Mouse (Mus musculus): ENCODE results near the gene Zfhx3. TPM values are rescaled to one million over a fixed set of nuclear protein-coding genes. Genes with fewer than 3 reads are reported as not detected.
A peak's percentile ranks its signal among the peaks of the same experiment; 100 is the strongest.

Zfhx3 gene
- polyA plus RNA-seq, 1 experiment from 2014 or later = 60.2 TPM

DNA sequence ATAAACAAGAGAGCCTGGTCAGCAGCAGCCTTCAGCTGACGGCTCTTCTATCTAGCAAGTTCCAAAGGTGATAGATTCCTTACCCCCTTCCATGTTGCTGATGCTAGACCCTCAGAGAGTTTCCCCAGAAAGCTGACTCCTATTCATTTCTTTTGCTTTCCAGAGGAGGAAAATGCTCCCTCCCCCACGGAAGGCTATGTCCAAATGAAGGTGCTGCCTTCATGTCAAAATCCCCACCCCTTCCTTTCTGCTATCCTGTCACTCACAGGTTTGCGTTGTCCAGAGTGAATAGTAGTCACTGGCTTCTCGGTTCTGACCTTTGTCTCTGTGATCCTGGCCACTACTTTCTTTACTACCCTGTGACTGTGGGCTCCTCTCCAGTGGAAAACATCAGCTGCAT is 406.3 kb downstream of the Zfhx3 start:
- no peaks in the 10 kb centered on the region for H3K9me3 ChIP-seq
- no peak overlapping the region for H3K4me3 ChIP-seq
- no peak overlapping the region for H3K4me2 ChIP-seq
- no peak overlapping the region for H3K9ac ChIP-seq
- H3K4me1 ChIP-seq = no peaks in the 10 kb centered on the region
- ATAC-seq (replicated peaks) = no peak
- 65% methylated on average over 4 of the region's 4 CpGs for WGBS
- no peak overlapping the region for H3K27ac ChIP-seq
- no peaks in the 10 kb centered on the region for H3K36me3 ChIP-seq (replicated peaks)
- no peaks in the 10 kb centered on the region for H3K27me3 ChIP-seq (replicated peaks)

GRCm38 (mm10) chr8:108355119-108355777 is 412.8 kb downstream of the Zfhx3 start:
- Histone ChIP-seq H3K36me3 (replicated peaks) (no peaks in the 10 kb centered on the region), H3K9ac (no peak overlapping the region), H3K4me2 (no peak overlapping the region), H3K27ac (no peak overlapping the region), H3K9me3 (no peaks in the 10 kb centered on the region), H3K4me3 (no peak overlapping the region), H3K27me3 (replicated peaks) (no peaks in the 10 kb centered on the region), H3K4me1 (peaks cover 10% of the 10 kb centered on the region)
- 31% methylated on average over 10 of the region's 10 CpGs for WGBS
- peak; percentile 67; the same call in 1 of the 2 replicates for ATAC-seq (replicated peaks)

GRCm38 (mm10) chr8:108361402-108361801 is 419.0 kb downstream of the Zfhx3 start:
- Histone ChIP-seq H3K4me3 (no peak overlapping the region), H3K4me2 (no peak overlapping the region), H3K9ac (no peak overlapping the region), H3K27me3 (replicated peaks) (no peaks in the 10 kb centered on the region), H3K36me3 (replicated peaks) (no peaks in the 10 kb centered on the region), H3K9me3 (no peaks in the 10 kb centered on the region), H3K4me1 (no peaks in the 10 kb centered on the region), H3K27ac (no peak overlapping the region)
- no peak for ATAC-seq (replicated peaks)
- 40% methylated on average over 4 of the region's 4 CpGs for WGBS

DNA sequence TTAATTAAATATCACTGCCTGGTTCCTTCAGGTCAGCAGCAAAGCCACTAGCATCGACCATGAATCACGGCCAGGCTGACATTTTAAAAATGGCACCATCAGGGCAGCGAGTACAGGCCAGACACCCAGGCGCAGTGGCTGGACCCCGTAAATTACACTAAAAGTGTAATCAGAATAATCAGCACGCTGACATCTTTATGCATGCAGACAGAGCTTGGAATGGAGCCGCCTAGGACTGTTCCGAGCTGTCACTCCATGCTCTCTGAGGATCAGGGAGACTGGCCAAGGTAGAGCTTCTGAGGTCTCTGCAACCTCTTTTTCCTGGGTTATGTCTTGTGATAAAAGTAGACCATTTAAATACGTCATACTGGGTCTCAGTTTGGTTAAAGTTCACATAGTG is 420.0 kb downstream of the Zfhx3 start:
- Histone ChIP-seq H3K27ac (no peak overlapping the region), H3K9ac (no peak overlapping the region), H3K4me1 (no peaks in the 10 kb centered on the region), H3K27me3 (replicated peaks) (no peaks in the 10 kb centered on the region), H3K9me3 (no peaks in the 10 kb centered on the region), H3K4me2 (no peak overlapping the region), H3K4me3 (no peak overlapping the region), H3K36me3 (replicated peaks) (no peaks in the 10 kb centered on the region)
- no peak for ATAC-seq (replicated peaks)
- 71% methylated on average over 9 of the region's 9 CpGs for WGBS

DNA sequence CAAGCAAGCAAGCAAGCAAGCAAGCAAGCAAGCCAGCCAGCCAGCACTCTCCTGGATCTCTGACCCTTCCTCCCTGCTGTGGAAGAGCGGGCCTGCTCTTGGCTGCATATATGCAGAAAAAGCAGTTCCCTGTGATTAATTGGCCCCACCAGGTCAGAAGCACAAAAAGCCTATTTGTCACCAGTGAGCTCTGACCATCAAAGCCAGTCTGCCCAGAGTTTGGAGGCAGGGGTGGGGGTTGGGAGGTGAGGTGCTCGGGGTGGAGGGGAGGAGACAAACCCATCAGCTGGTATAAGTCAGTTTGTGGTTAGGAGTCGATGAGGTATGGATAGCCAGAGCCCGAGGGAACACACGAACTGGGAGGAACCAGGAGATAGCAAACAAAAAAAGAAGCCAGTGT is 421.0 kb downstream of the Zfhx3 start:
- H3K36me3 ChIP-seq (replicated peaks) = no peaks in the 10 kb centered on the region
- no peak overlapping the region for H3K4me3 ChIP-seq
- no peak for ATAC-seq (replicated peaks)
- H3K27me3 ChIP-seq (replicated peaks) = no peaks in the 10 kb centered on the region
- H3K4me2 ChIP-seq = no peak overlapping the region
- WGBS = 35% methylated on average over 5 of the region's 5 CpGs
- H3K9ac ChIP-seq = no peak overlapping the region
- H3K9me3 ChIP-seq = no peaks in the 10 kb centered on the region
- H3K27ac ChIP-seq = 0 out of 2 replicates have a peak overlapping the region, but pooled peaks have one; percentile 9
- H3K4me1 ChIP-seq = no peaks in the 10 kb centered on the region

GRCm38 (mm10) chr8:108363856-108364255 is 421.4 kb downstream of the Zfhx3 start:
- no peak for ATAC-seq (replicated peaks)
- Histone ChIP-seq H3K9me3 (no peaks in the 10 kb centered on the region), H3K4me1 (peaks cover under 1% of the 10 kb centered on the region), H3K27ac (no peak overlapping the region), H3K4me2 (no peak overlapping the region), H3K27me3 (replicated peaks) (no peaks in the 10 kb centered on the region), H3K9ac (no peak overlapping the region), H3K4me3 (no peak overlapping the region), H3K36me3 (replicated peaks) (no peaks in the 10 kb centered on the region)
- 77% methylated on average over 8 of the region's 8 CpGs for WGBS

GRCm38 (mm10) chr8:108369081-108369480 is 426.6 kb downstream of the Zfhx3 start:
- Histone ChIP-seq H3K36me3 (replicated peaks) (no peaks in the 10 kb centered on the region), H3K9me3 (no peaks in the 10 kb centered on the region), H3K27me3 (replicated peaks) (peaks cover 1% of the 10 kb centered on the region; the same call in 1 of the 2 replicates), H3K9ac (no peak overlapping the region), H3K4me3 (no peak overlapping the region), H3K4me2 (no peak overlapping the region), H3K4me1 (peaks cover 13% of the 10 kb centered on the region), H3K27ac (no peak overlapping the region)
- ATAC-seq (replicated peaks) = no peak
- 19% methylated on average over 6 of the region's 6 CpGs for WGBS

DNA sequence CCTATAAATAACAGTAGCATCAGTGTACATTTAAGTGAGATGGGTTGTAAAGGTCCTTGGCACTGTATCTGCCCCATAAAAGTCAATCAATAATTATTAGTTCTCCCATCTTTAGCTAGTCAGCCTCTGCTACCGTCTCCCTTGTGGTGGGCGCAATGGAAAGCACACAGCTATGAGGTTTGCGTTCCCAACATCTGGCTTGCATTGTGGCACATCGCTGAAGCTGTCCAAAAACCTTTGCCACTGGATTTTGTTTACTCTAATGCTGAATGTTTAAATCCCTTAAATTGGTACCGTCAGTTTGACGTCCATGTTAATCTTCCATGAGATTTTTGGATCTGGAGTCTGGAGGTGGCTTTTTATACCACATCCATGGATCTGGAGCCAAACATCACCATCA is 428.3 kb downstream of the Zfhx3 start:
- H3K4me3 ChIP-seq = no peak overlapping the region
- H3K9ac ChIP-seq = no peak overlapping the region
- H3K4me1 ChIP-seq = peaks cover 13% of the 10 kb centered on the region
- no peak overlapping the region for H3K27ac ChIP-seq
- no peaks in the 10 kb centered on the region for H3K9me3 ChIP-seq
- H3K36me3 ChIP-seq (replicated peaks) = no peaks in the 10 kb centered on the region
- H3K4me2 ChIP-seq = no peak overlapping the region
- H3K27me3 ChIP-seq (replicated peaks) = peaks cover 5% of the 10 kb centered on the region; the same call in 1 of the 2 replicates
- no peak for ATAC-seq (replicated peaks)
- 89% methylated on average over 6 of the region's 6 CpGs for WGBS

DNA sequence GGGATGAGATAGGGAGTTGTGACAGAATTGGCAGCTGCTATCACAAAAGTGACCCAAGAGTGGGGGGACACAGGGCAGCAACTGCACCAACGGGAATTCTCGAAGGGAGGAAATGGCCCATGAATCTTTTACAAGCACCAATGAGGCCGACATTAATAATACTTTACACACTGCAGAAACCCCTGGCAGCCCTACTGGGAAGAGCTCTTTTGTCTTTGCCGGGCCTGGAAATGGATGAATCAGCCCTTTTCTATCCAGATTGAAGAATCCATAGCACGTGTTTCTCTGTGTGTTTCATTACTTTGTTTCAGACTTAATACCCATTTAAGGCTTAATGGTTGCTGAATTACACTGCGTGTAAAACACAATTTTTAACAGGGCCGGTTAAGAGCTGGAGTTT is 430.6 kb downstream of the Zfhx3 start:
- Histone ChIP-seq H3K9me3 (no peaks in the 10 kb centered on the region), H3K4me3 (no peak overlapping the region), H3K4me1 (peaks cover 13% of the 10 kb centered on the region), H3K36me3 (replicated peaks) (no peaks in the 10 kb centered on the region), H3K9ac (no peak overlapping the region), H3K27me3 (replicated peaks) (peaks cover 5% of the 10 kb centered on the region; the same call in 1 of the 2 replicates), H3K4me2 (no peak overlapping the region), H3K27ac (no peak overlapping the region)
- WGBS = 20% methylated on average over 7 of the region's 7 CpGs
- no peak for ATAC-seq (replicated peaks)

DNA sequence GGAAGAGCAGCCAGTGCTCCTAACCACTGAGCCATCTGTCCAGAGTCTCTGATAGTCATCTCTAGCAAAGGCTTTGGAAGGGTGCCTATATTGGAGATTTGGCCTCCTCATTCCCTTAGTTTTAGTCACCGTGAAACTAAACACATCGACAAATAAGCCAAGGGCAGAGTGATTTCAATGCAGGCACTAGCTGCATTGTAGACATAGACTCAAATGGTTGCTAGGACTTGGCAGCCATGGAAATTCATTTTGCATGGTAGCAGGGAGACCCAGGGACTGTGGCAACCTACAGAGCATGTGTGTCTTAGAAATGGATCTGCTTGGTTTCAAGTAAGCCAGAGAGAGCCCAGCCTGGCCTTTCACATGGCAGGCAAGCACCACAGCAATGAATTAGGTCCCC is 435.6 kb downstream of the Zfhx3 start:
- H3K27ac ChIP-seq = no peak overlapping the region

GRCm38 (mm10) chr8:108383121-108383520 is 440.7 kb downstream of the Zfhx3 start:
- no peak overlapping the region for H3K4me2 ChIP-seq
- ATAC-seq (replicated peaks) = no peak
- 42% methylated on average over 4 of the region's 4 CpGs for WGBS

More for the DNA sequence above, 435.6 kb downstream of the Zfhx3 start:
- H3K36me3 ChIP-seq (replicated peaks) = no peaks in the 10 kb centered on the region
- H3K4me2 ChIP-seq = no peak overlapping the region
- H3K9ac ChIP-seq = no peak overlapping the region
- peaks cover 3% of the 10 kb centered on the region for H3K4me1 ChIP-seq
- no peak overlapping the region for H3K4me3 ChIP-seq
- WGBS = 49% methylated on average over 2 of the region's 2 CpGs
- H3K9me3 ChIP-seq = no peaks in the 10 kb centered on the region
- peaks cover 5% of the 10 kb centered on the region; the same call in 1 of the 2 replicates for H3K27me3 ChIP-seq (replicated peaks)
- ATAC-seq (replicated peaks) = no peak

GRCm38 (mm10) chr8:108387160-108387912 is 444.9 kb downstream of the Zfhx3 start:
- no peaks in the 10 kb centered on the region for H3K27me3 ChIP-seq (replicated peaks)
- peak; percentile 86 for ATAC-seq (replicated peaks)
- H3K4me1 ChIP-seq = peaks cover 29% of the 10 kb centered on the region
- no peak overlapping the region for H3K4me3 ChIP-seq
- 11% methylated on average over 22 of the region's 22 CpGs for WGBS
- H3K4me2 ChIP-seq = peak overlapping the region; percentile 29
- no peak overlapping the region for H3K9ac ChIP-seq
- no peaks in the 10 kb centered on the region for H3K9me3 ChIP-seq
- no peaks in the 10 kb centered on the region for H3K36me3 ChIP-seq (replicated peaks)
- peak overlapping the region; percentile 62 for H3K27ac ChIP-seq

More at GRCm38 (mm10) chr8:108383121-108383520, 440.7 kb downstream of the Zfhx3 start:
- Histone ChIP-seq H3K27me3 (replicated peaks) (no peaks in the 10 kb centered on the region), H3K36me3 (replicated peaks) (no peaks in the 10 kb centered on the region), H3K4me1 (peaks cover 20% of the 10 kb centered on the region), H3K9ac (no peak overlapping the region), H3K27ac (no peak overlapping the region; the same call in 1 of the 2 replicates), H3K4me3 (no peak overlapping the region), H3K9me3 (no peaks in the 10 kb centered on the region)

Data from midbrain, embryonic 15.5 days (tissue).